Mouse (Mus musculus): ENCODE data around the gene 4930470P17Rik. TPM values are rescaled to one million over a fixed set of nuclear protein-coding genes. Genes with fewer than 3 reads are reported as not detected.

Gene 4930470P17Rik
- polyA plus RNA-seq, 1 experiment from 2014 or later = not detected

DNA sequence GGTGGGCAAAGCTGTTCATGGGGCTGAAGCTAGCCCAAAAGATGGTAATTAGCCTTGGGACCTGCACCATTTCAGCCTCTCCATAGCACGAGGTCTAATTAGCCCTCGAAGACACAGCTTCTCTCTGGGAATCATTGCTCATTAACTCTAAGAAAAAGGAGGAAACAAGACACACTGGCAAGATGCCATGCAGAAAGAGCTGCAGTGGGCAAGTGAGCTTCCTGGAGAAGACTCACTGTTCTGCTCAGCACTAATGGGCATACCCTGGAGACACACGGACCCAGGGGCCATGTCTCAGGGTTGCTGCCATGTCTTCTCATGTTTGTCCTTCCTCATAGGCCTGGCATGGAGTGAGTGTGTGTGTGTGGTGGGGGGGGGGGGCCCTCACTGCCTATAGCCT is 57.7 kb downstream of the 4930470P17Rik start:
- H3K27ac ChIP-seq (replicated peaks) = no peak overlapping the region
- H3K4me2 ChIP-seq = no peak overlapping the region
- no peaks in the 10 kb centered on the region for H3K36me3 ChIP-seq
- no peaks in the 10 kb centered on the region for H3K27me3 ChIP-seq (replicated peaks)
- no peak overlapping the region for H3K9ac ChIP-seq
- no peak for ATAC-seq (ENCODE audit: extremely low read depth, insufficient number of reproducible peaks, low FRiP score, low TSS enrichment)
- H3K4me3 ChIP-seq = no peak overlapping the region
- H3K4me1 ChIP-seq = peaks cover 11% of the 10 kb centered on the region
- WGBS = 72% methylated on average over 3 of the region's 3 CpGs
- H3K9me3 ChIP-seq = no peaks in the 10 kb centered on the region

- Histone ChIP-seq H3K4me2 (no peak overlapping the region), H3K9ac (no peak overlapping the region), H3K36me3 (no peaks in the 10 kb centered on the region), H3K4me1 (peaks cover 11% of the 10 kb centered on the region), H3K9me3 (no peaks in the 10 kb centered on the region), H3K4me3 (no peak overlapping the region), H3K27me3 (replicated peaks) (no peaks in the 10 kb centered on the region), H3K27ac (replicated peaks) (no peak overlapping the region)
- ATAC-seq (ENCODE audit: extremely low read depth, insufficient number of reproducible peaks, low FRiP score, low TSS enrichment) = no peak
- 79% methylated on average over 5 of the region's 5 CpGs for WGBS
Measured at GRCm38 (mm10) chr2:170543625-170544024, 58.2 kb downstream of the 4930470P17Rik start.

GRCm38 (mm10) chr2:170539211-170539610 is 62.6 kb downstream of the 4930470P17Rik start:
- no peak overlapping the region for H3K4me2 ChIP-seq
- no peaks in the 10 kb centered on the region for H3K4me1 ChIP-seq
- no peaks in the 10 kb centered on the region for H3K36me3 ChIP-seq
- H3K27me3 ChIP-seq (replicated peaks) = no peaks in the 10 kb centered on the region
- H3K27ac ChIP-seq (replicated peaks) = no peak overlapping the region
- no peaks in the 10 kb centered on the region for H3K9me3 ChIP-seq
- ATAC-seq (ENCODE audit: extremely low read depth, insufficient number of reproducible peaks, low FRiP score, low TSS enrichment) = no peak
- 81% methylated on average over 9 of the region's 9 CpGs for WGBS
- H3K4me3 ChIP-seq = no peak overlapping the region
- no peak overlapping the region for H3K9ac ChIP-seq

DNA sequence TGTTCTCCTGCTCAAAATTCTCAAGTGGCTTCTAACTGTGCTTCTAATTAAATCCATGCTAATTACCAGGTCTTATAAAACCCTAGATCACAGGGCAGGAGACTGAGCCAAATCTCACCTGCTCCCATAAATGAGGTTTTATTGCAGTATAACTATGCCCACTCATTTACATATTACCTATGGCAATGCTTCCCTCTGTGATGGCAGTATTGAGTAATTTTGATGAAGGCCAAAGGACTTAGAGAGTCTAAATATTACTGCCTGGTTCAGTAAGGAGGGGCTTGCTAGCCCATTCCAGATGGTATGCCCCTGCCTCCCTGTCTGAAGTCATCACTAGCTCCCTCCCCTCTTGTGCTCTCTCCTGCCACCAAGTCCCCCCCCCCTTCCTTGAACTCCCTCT is 66.0 kb downstream of the 4930470P17Rik start:
- H3K4me2 ChIP-seq = no peak overlapping the region
- H3K36me3 ChIP-seq = no peaks in the 10 kb centered on the region
- no peaks in the 10 kb centered on the region; the same call in 1 of the 2 replicates for H3K27me3 ChIP-seq (replicated peaks)
- H3K27ac ChIP-seq (replicated peaks) = no peak overlapping the region
- no peaks in the 10 kb centered on the region for H3K4me1 ChIP-seq
- H3K4me3 ChIP-seq = no peak overlapping the region
- no peak overlapping the region for H3K9ac ChIP-seq
- ATAC-seq (ENCODE audit: extremely low read depth, insufficient number of reproducible peaks, low FRiP score, low TSS enrichment) = no peak
- no peaks in the 10 kb centered on the region for H3K9me3 ChIP-seq

GRCm38 (mm10) chr2:170534803-170535174 is 67.0 kb downstream of the 4930470P17Rik start:
- Histone ChIP-seq H3K9ac (no peak overlapping the region), H3K27ac (replicated peaks) (no peak overlapping the region), H3K36me3 (no peaks in the 10 kb centered on the region), H3K4me3 (no peak overlapping the region), H3K9me3 (no peaks in the 10 kb centered on the region), H3K4me1 (no peaks in the 10 kb centered on the region), H3K27me3 (replicated peaks) (no peaks in the 10 kb centered on the region; the same call in 1 of the 2 replicates), H3K4me2 (no peak overlapping the region)
- 88% methylated on average over 11 of the region's 11 CpGs for WGBS
- no peak for ATAC-seq (ENCODE audit: extremely low read depth, insufficient number of reproducible peaks, low FRiP score, low TSS enrichment)

DNA sequence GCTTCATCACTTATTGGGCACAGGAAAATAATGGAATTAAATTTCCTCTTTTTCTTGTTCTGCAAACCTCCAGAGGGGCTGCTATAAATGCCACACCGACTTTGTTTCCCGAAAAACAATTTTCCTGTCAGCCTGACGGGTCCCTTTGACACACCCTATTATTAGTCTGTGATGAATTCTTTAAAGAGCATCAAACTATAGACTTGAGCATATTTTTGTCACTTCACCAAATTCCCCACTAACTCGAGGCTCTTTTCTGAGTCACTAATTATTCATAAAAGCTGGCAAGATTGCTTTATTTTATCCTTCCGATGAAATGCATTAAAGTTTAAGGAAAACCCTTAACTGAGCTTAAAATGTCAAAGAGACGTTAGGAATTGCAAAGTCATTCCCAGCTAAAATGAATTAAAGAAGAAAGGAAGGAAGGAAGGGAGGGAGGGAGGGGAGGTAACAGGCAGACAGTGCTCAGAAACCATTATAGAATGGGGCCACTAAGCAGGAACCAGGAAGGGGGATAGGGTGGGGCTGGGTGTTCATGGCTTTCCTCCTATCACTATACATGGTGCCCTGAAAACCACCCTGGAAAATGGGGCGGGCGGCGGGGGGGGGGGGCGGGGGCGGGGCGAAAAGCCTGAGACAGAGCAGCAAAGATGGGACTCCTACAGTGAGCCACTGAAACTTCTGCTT is 67.6 kb downstream of the 4930470P17Rik start:
- Histone ChIP-seq H3K4me2 (no peak overlapping the region), H3K4me1 (no peaks in the 10 kb centered on the region), H3K4me3 (no peak overlapping the region), H3K9ac (no peak overlapping the region), H3K9me3 (no peaks in the 10 kb centered on the region), H3K36me3 (no peaks in the 10 kb centered on the region), H3K27me3 (replicated peaks) (no peaks in the 10 kb centered on the region; the same call in 1 of the 2 replicates), H3K27ac (replicated peaks) (no peak overlapping the region)
- ATAC-seq (ENCODE audit: extremely low read depth, insufficient number of reproducible peaks, low FRiP score, low TSS enrichment) = no peak
- 49% methylated on average over 8 of the region's 12 CpGs for WGBS

DNA sequence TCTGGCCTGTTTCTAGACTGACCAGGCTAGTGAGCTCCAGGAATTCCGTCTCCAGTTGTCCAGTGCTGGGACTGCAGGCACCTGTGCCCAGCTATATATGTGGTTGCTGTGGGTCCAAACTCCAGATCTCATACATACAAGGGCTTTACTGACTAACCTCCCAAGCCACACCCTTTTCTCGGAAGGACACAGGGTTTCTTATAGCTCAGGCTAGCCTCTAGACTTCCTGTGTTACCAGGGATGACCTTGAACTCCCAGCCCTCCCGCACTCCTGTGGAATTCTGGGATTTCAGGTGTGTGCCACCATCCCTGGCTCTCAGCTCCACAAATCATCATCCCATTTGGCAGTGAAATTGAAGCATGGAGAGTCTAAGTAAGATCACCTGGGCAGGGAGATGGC is 71.6 kb downstream of the 4930470P17Rik start:
- Histone ChIP-seq H3K4me2 (no peak overlapping the region), H3K27ac (replicated peaks) (no peak overlapping the region), H3K27me3 (replicated peaks) (no peaks in the 10 kb centered on the region; the same call in 1 of the 2 replicates), H3K4me3 (no peak overlapping the region), H3K36me3 (no peaks in the 10 kb centered on the region), H3K9me3 (no peaks in the 10 kb centered on the region), H3K4me1 (peaks cover 6% of the 10 kb centered on the region; the same call in 1 of the 2 replicates), H3K9ac (no peak overlapping the region)
- 79% methylated on average over 3 of the region's 3 CpGs for WGBS
- no peak for ATAC-seq (ENCODE audit: extremely low read depth, insufficient number of reproducible peaks, low FRiP score, low TSS enrichment)

DNA sequence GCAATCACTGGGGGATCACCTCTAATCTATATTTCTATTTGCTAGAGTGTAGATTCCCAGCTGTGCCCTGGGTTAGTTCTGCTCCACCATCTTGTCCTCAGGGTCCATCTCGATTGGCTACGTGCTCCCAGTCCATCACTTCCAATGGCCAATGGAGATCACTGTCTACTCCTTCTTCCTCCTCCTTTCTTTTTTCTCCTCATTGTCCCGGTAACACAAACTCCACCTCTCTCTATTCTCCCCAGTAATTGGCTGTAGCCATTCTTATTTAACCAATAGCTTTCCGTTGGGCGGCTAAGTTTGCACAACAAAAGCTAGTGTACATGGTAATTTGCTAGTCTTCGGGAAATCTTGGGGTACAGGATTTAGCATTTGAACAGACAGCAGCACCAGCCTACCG is 72.1 kb downstream of the 4930470P17Rik start:
- H3K9ac ChIP-seq = no peak overlapping the region
- no peak overlapping the region for H3K4me2 ChIP-seq
- no peak for ATAC-seq (ENCODE audit: extremely low read depth, insufficient number of reproducible peaks, low FRiP score, low TSS enrichment)
- 84% methylated on average over 7 of the region's 7 CpGs for WGBS
- no peaks in the 10 kb centered on the region; the same call in 1 of the 2 replicates for H3K27me3 ChIP-seq (replicated peaks)
- H3K4me3 ChIP-seq = no peak overlapping the region
- peaks cover 6% of the 10 kb centered on the region; the same call in 1 of the 2 replicates for H3K4me1 ChIP-seq
- no peaks in the 10 kb centered on the region for H3K9me3 ChIP-seq
- no peak overlapping the region for H3K27ac ChIP-seq (replicated peaks)
- no peaks in the 10 kb centered on the region for H3K36me3 ChIP-seq

Other genes starting within 250 kb of the 4930470P17Rik start
- 0.92 and 1.2 TPM in 2 replicates for gene Bcas1, start 174.2 kb downstream of the 4930470P17Rik start, polyA plus RNA-seq (2015; fragmentation: Nextera tagmentation; extraction: Ambion mirVana)
- gene Pfdn4, start 105.6 kb downstream of the 4930470P17Rik start, polyA plus RNA-seq (2015; fragmentation: Nextera tagmentation; extraction: Ambion mirVana) = 48.4 and 51.7 TPM in 2 replicates
- not detected in 2 replicates for gene Cyp24a1, start 104.9 kb downstream of the 4930470P17Rik start, polyA plus RNA-seq (2015; fragmentation: Nextera tagmentation; extraction: Ambion mirVana)
- gene Dok5, start 129.8 kb upstream of the 4930470P17Rik start, polyA plus RNA-seq (2015; fragmentation: Nextera tagmentation; extraction: Ambion mirVana) = 6.1 and 8.4 TPM in 2 replicates

All from heart, embryonic 13.5 days (tissue).